Mouse (Mus musculus) hindbrain, embryonic 10.5 days (tissue): ENCODE results near the gene Dpysl4. TPM values are rescaled to one million over a fixed set of nuclear protein-coding genes. Genes with fewer than 3 reads are reported as not detected.
A peak's percentile ranks its signal among the peaks of the same experiment; 100 is the strongest.

ENCODE experiments used
- DNase-seq: peaks from one replicate; pipeline ENCODE4 v3.0.0-alpha.2; 2017; ENCODE audit warnings: low spot score
- H3K27ac ChIP-seq: fragments of 300-500 bp; sonication (generic); 2 replicates; pipeline ENCODE4 v1.5.1; 2016; ENCODE audit warnings: mild to moderate bottlenecking, moderate library complexity
- H3K27me3 ChIP-seq: fragments of 300-500 bp; sonication (generic); 2 replicates; pipeline ENCODE4 v1.6.1; 2016; ENCODE audit warnings: mild to moderate bottlenecking; ENCODE audit not compliant: poor library complexity, insufficient read depth, severe bottlenecking
- H3K36me3 ChIP-seq: fragments of 300-500 bp; sonication (generic); 2 replicates; pipeline ENCODE4 v1.6.1; 2016; ENCODE audit warnings: mild to moderate bottlenecking, moderate library complexity
- H3K4me1 ChIP-seq: fragments of 300-500 bp; sonication (generic); replicated peaks from 2 replicates; pipeline ENCODE4 v1.6.1; 2016; ENCODE audit warnings: mild to moderate bottlenecking
- H3K4me3 ChIP-seq: fragments of 300-500 bp; sonication (generic); 2 replicates; pipeline ENCODE4 v1.5.1; 2016; ENCODE audit warnings: mild to moderate bottlenecking, moderate library complexity
- H3K9me3 ChIP-seq: fragments of 300-500 bp; sonication (generic); 2 replicates; pipeline ENCODE4 v1.6.1; 2016; ENCODE audit warnings: mild to moderate bottlenecking, moderate library complexity
- WGBS: fragments of 180-500 bp; shearing (Covaris S2); methylation state at CpG from one replicate; pipeline ENCODE4 v1.1.7; 2016; 5-methylcytosine and 5-hydroxymethylcytosine counted together
- polyA plus RNA-seq: library from polyadenylated mRNA; unstranded; fragments of >200 nt; fragmentation: Nextera tagmentation; extraction: Ambion mirVana; gene quantifications from 2 replicates; pipeline ENCODE4 v1.2.1, GENCODE M21; 2016

Dpysl4 gene
- polyA plus RNA-seq, 1 experiment from 2014 or later: 257 TPM

DNA sequence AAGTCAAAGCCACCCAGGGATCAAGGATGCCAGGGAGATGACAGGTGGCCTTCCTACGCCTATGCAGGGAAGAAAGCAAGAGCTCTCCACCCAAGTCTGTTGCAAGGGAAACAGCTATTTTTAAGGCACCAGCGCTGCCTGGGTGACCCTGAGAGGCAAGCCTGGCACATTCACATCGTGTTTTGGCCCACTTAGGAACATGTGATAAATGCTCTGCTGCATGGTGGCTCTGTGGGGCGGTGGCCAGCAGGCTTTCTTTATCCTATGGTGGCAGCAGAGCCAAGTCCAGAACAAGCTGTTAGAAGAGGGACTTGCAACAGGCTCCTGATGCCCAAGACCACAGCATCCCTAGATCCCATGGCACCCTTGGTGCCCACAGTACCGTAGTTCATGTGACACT is 49.4 kb downstream of the Dpysl4 start:
- Histone ChIP-seq H3K9me3 (no peaks in the 10 kb centered on the region), H3K27ac (no peak overlapping the region), H3K4me3 (no peak overlapping the region), H3K36me3 (no peaks in the 10 kb centered on the region), H3K27me3 (peaks cover 21% of the 10 kb centered on the region), H3K4me1 (peaks cover 60% of the 10 kb centered on the region)
- WGBS: 86% methylated on average over 5 of the region's 5 CpGs
- DNase-seq: no peak

DNA sequence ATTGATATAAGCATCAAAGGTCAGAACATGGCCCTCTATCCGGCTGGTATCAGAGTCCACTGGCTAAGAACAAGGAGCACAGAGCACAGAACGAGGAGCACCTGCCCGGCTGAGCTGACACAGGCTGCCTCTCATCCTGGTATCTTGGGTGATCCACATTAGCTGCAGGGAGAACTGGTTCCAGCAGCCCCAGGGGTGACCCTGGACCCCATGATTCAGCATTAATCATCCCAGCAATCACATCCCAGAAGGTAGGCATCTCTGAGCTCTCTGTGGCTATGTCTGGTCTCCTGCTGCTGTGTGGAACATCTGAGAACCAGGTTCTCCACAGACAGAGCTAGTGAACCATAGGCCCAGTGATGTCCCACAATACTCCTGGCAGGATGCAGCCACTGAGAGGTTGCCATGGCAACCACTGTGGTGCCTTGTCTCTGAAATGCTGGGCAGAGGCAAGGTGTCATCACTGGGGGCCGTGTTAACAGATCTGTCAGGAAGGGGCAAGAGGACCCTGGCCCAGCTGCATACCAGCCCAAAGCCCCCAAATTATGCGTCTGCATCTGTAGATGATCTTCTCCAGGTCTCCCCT is 51.2 kb downstream of the Dpysl4 start:
- Histone ChIP-seq H3K36me3 (no peaks in the 10 kb centered on the region), H3K27ac (0 out of 2 replicates have a peak overlapping the region, but pooled peaks have one; percentile 35), H3K9me3 (no peaks in the 10 kb centered on the region), H3K4me1 (peaks cover 60% of the 10 kb centered on the region), H3K4me3 (no peak overlapping the region), H3K27me3 (peaks cover 36% of the 10 kb centered on the region)
- DNase-seq: no peak
- WGBS: 72% methylated on average over 5 of the region's 5 CpGs

DNA sequence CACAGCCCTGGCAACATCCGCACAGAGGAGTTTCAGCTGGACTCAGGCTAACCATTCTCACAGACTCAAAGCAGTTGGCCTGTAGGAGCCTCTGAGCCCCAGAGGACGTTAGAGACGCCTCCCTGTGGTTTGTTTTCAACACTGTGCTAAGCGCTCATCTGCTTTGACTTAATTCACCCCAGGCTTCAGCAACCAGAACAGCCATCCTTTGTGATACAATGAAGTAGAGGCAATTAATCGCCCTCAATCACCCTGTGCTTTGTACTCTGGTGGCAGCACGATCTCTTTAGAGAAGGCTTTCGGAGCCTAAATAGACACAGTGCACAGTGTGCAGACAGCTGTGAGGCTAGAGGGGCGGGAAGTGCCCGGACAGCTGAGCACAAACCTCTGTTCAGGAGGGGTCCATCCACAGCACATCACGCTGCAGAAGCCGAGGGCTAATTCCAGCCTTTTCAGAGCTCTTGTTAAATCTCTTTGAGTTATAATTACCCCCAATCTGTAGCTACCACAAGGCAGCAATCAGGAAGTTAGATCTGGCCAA is 54.2 kb downstream of the Dpysl4 start:
- Histone ChIP-seq H3K36me3 (no peaks in the 10 kb centered on the region), H3K27me3 (peaks cover 47% of the 10 kb centered on the region), H3K4me3 (peak overlapping the region; percentile 3; the same call in 1 of the 2 replicates)

DNA sequence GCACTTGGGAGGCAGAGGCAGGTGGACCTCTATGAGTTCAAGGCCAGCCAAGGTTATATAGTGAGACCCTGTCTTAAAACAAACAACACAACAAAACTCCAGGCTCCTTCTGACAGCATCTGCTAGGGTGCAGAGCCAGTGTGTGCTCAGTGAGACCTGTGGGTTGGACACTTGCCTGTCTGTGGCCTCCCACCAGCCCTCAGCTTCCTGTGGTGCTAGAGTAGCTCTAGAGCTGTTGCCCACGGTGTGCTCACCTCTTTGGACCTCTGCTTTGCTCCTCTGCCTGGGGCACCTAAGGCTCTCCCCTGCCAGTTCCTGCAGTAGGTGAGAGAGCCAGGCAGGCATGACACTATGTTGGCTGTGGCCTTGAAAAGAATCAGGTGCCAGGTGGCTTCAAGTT is 58.0 kb downstream of the Dpysl4 start:
- H3K4me1 ChIP-seq: peaks cover 73% of the 10 kb centered on the region
- DNase-seq: no peak
- WGBS: 88% methylated on average over 1 of the region's 1 CpGs
- no peaks in the 10 kb centered on the region for H3K9me3 ChIP-seq
- no peaks in the 10 kb centered on the region for H3K36me3 ChIP-seq
- H3K27me3 ChIP-seq: peaks cover 31% of the 10 kb centered on the region
- no peak overlapping the region for H3K4me3 ChIP-seq
- no peak overlapping the region for H3K27ac ChIP-seq

More for the DNA sequence above, 54.2 kb downstream of the Dpysl4 start:
- Histone ChIP-seq H3K4me1 (peaks cover 67% of the 10 kb centered on the region), H3K9me3 (no peaks in the 10 kb centered on the region), H3K27ac (peak overlapping the region; percentile 82)
- peak; percentile 73 for DNase-seq
- WGBS: 3% methylated on average over 11 of the region's 11 CpGs

DNA sequence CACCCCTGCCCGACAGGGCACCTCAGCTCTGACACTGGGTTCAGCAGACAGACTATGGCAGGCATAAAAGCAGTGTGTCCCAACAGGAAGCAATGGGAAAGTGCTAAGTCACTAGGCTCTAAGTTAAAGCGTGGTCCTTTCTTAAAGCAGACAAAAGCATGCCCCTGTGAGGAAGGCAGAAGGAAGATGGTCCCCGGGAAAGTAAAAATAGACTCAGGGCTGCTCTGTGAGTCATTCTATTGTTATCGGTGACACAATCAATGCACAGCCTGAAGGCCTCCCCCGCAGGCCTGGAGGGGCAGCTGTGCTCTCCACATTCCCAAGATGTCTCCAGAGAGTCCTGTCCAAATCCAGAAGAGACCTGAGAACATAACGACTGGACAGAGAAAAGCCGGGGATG is 60.1 kb downstream of the Dpysl4 start:
- H3K27ac ChIP-seq: peak overlapping the region; percentile 72
- peak; percentile 24 for DNase-seq
- H3K27me3 ChIP-seq: peaks cover 45% of the 10 kb centered on the region
- peaks cover 71% of the 10 kb centered on the region for H3K4me1 ChIP-seq
- H3K36me3 ChIP-seq: no peaks in the 10 kb centered on the region
- H3K9me3 ChIP-seq: no peaks in the 10 kb centered on the region
- 28% methylated on average over 7 of the region's 7 CpGs for WGBS
- no peak overlapping the region for H3K4me3 ChIP-seq

DNA sequence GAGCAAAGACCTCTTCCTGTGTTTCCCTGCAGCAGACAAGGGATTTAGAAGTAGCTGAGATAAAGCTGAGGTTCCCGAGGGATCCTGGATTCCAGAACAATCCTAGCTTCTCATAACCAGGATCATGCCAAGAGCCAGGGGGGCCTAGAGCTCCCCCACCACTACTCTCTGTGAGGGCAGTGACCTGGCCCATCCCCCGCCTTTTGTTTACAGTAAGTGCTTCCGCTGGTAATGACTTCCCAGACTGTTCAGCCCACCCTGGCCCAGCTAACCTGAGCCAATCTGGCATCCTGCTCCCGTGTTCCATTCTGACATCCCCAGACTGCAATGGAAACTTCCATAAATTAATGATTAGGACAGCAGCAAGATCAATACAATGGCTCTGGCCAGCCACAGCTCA is 61.6 kb downstream of the Dpysl4 start:
- Histone ChIP-seq H3K9me3 (no peaks in the 10 kb centered on the region), H3K4me1 (peaks cover 70% of the 10 kb centered on the region), H3K36me3 (no peaks in the 10 kb centered on the region), H3K27me3 (peaks cover 30% of the 10 kb centered on the region), H3K4me3 (no peak overlapping the region), H3K27ac (peak overlapping the region; percentile 72)
- 48% methylated on average over 4 of the region's 4 CpGs for WGBS
- no peak for DNase-seq

DNA sequence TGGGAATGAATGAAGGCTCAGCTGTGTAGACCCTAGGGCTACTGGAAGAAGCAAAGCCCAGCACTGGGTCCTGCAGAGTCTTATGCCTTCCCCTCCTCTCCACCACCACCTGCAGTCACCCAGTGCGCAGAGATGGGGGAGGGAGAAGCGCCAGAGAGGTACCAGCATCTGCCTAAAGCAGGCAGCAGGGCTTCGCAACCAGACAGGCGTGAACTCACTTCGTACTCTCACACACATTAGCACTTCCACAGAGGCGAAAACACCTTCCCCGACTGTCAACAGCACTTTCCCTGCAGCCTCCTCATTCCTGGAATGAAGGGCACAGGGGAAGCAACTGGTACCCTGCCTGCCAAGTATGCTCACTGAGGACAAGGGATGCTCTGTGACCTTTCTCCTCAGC is 63.6 kb downstream of the Dpysl4 start:
- WGBS: 28% methylated on average over 7 of the region's 7 CpGs
- H3K36me3 ChIP-seq: no peaks in the 10 kb centered on the region
- no peaks in the 10 kb centered on the region for H3K9me3 ChIP-seq
- DNase-seq: no peak
- H3K4me3 ChIP-seq: no peak overlapping the region
- peaks cover 63% of the 10 kb centered on the region for H3K4me1 ChIP-seq
- H3K27ac ChIP-seq: no peak overlapping the region
- peaks cover 30% of the 10 kb centered on the region for H3K27me3 ChIP-seq

DNA sequence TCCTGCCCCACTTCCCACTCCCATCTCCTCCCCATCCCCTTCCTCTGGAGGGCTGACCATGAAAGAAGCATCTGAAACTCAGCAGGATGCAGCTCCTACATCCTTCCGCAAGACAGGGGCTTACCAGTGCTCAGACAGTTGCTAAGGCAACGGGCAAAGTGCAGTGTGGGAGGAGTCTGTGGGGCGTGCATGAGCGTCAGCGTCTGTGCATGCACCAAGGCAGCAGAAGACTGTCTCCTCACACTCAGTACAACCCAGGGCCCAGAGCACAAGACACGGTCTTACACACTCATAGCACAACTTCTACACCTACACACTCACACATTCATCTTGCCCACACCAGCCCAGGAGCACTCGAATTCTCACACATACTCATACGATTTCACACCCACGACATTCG is 65.3 kb downstream of the Dpysl4 start:
- Histone ChIP-seq H3K4me3 (0 out of 2 replicates have a peak overlapping the region, but pooled peaks have one; percentile 18), H3K27me3 (peaks cover 30% of the 10 kb centered on the region), H3K27ac (peak overlapping the region; percentile 66), H3K36me3 (no peaks in the 10 kb centered on the region), H3K9me3 (no peaks in the 10 kb centered on the region), H3K4me1 (peaks cover 50% of the 10 kb centered on the region)
- DNase-seq: peak; percentile 62
- WGBS: 35% methylated on average over 10 of the region's 10 CpGs

Other genes starting within 250 kb of the Dpysl4 start
- 51.3 and 60.1 TPM in 2 replicates for gene Ppp2r2d, start 239.9 kb upstream of the Dpysl4 start, polyA plus RNA-seq
- gene Mapk1ip1, start 239.7 kb upstream of the Dpysl4 start, polyA plus RNA-seq: 12.9 and 15.0 TPM in 2 replicates
- gene Bnip3, start 176.5 kb upstream of the Dpysl4 start, polyA plus RNA-seq: 101 and 145 TPM in 2 replicates
- 1.3 and 1.8 TPM in 2 replicates for gene Jakmip3, start 145.3 kb upstream of the Dpysl4 start, polyA plus RNA-seq
- gene Lrrc27, start 127.0 kb downstream of the Dpysl4 start, polyA plus RNA-seq: 4.1 and 4.9 TPM in 2 replicates
- 0.35 and 0.60 TPM in 2 replicates for gene Stk32c, start 127.3 kb downstream of the Dpysl4 start, polyA plus RNA-seq
- 4.7 and 5.2 TPM in 2 replicates for gene Pwwp2b, start 162.5 kb downstream of the Dpysl4 start, polyA plus RNA-seq